Mouse (Mus musculus) heart, embryonic 10.5 days (tissue): Measurements from ENCODE around the gene Anapc15. TPM values are rescaled to one million over a fixed set of nuclear protein-coding genes. Genes with fewer than 3 reads are reported as not detected.

ENCODE experiments used
- microRNA-seq: library from miRNA; unstranded; fragments of <30 nt; microRNA quantifications from one replicate; pipeline ENCODE4, GENCODE M21; 2017
- polyA plus RNA-seq: library from polyadenylated mRNA; unstranded; fragments of >200 nt; fragmentation: Nextera tagmentation; extraction: Ambion mirVana; gene quantifications from 2 replicates; pipeline ENCODE4 v1.2.1, GENCODE M21; 2016

Anapc15 gene
- polyA plus RNA-seq, 1 experiment from 2014 or later, result 94.3 TPM

Small RNA genes within 50 kb of the gene (microRNA-seq; reads per million reads assigned to microRNA genes)
- not detected for gene Gm22655

Other genes with a start within 250 kb of the Anapc15 start
- 55.9 and 63.0 TPM in 2 replicates for gene Clpb, start 200.1 kb upstream of the Anapc15 start, polyA plus RNA-seq
- gene Phox2a, start 45.4 kb upstream of the Anapc15 start, polyA plus RNA-seq, result 0.15 and 0.36 TPM in 2 replicates
- gene Inppl1, start 25.5 kb upstream of the Anapc15 start, polyA plus RNA-seq, result 44.9 and 61.0 TPM in 2 replicates
- not detected in 2 replicates for gene Folr2, start 6.5 kb upstream of the Anapc15 start, polyA plus RNA-seq
- gene Folr1, start 7.1 kb downstream of the Anapc15 start, polyA plus RNA-seq, result 2.1 and 2.7 TPM in 2 replicates
- 169 and 176 TPM in 2 replicates for gene Lamtor1, start 42.2 kb downstream of the Anapc15 start, polyA plus RNA-seq
- gene Tomt, start 42.6 kb downstream of the Anapc15 start, polyA plus RNA-seq, result 0.41 and 0.63 TPM in 2 replicates
- 7.6 and 9.4 TPM in 2 replicates for gene Lrrc51, start 70.2 kb downstream of the Anapc15 start, polyA plus RNA-seq
- 58.6 and 59.5 TPM in 2 replicates for gene Numa1, start 70.4 kb downstream of the Anapc15 start, polyA plus RNA-seq
- 2.4 and 2.5 TPM in 2 replicates for gene Il18bp, start 155.0 kb downstream of the Anapc15 start, polyA plus RNA-seq
- 23.7 and 28.2 TPM in 2 replicates for gene Rnf121, start 201.8 kb downstream of the Anapc15 start, polyA plus RNA-seq
- 26.4 and 33.5 TPM in 2 replicates for gene Xndc1, start 201.8 kb downstream of the Anapc15 start, polyA plus RNA-seq
- 1.5 and 1.7 TPM in 2 replicates for gene Xntrpc, start 202.0 kb downstream of the Anapc15 start, polyA plus RNA-seq
- not detected in 2 replicates for gene Trpc2, start 219.4 kb downstream of the Anapc15 start, polyA plus RNA-seq
- gene Art1, start 238.0 kb downstream of the Anapc15 start, polyA plus RNA-seq, result 8.1 and 18.4 TPM in 2 replicates
- gene Art5, start 245.8 kb downstream of the Anapc15 start, polyA plus RNA-seq, result 3.8 and 4.2 TPM in 2 replicates